Mouse (Mus musculus): Measurements from ENCODE around the gene Fam53b. TPM values are rescaled to one million over a fixed set of nuclear protein-coding genes. Genes with fewer than 3 reads are reported as not detected.
A peak's percentile ranks its signal among the peaks of the same experiment; 100 is the strongest.

Fam53b gene
- polyA plus RNA-seq, 1 experiment from 2014 or later: 15.5 TPM

DNA sequence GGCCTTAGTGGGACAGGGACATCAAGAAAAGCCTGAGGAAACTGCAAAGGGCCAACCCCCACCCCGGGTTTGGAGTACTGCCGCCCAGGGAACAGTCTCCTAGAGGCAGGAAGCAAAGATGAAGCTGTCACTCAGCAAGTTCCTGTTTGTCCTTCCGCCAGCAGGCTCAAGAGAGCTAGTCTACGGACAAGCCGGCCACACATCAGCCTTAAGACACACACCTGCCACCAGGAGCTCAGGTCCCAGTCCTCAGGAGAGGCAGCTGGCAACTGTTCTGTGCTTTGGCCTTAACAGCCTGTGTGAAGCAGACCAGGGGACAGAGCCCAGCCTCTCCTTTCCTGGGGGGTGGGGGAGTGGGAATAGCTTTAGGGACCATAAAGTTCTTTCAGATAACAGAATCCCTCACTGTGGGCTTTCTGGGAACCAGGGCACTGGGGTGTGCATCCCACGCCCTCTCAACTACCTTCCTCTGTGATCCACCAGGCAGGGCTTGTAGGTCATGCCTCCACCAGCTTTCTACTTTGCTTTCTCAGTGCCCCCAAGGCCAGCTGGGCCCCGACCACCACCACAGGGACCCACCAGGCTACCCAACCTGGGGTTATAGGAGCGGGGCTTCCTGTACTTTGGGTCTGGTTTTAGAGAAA lies 100.1 kb downstream of the Fam53b start:
- WGBS: 87% methylated on average over 8 of the region's 8 CpGs
- ATAC-seq (ENCODE audit: low FRiP score, low TSS enrichment) (no peak), DNase-seq (no peak)
- 0 out of 2 replicates have a peak, but pooled peaks cover 10% of the 10 kb centered on the region for H3K36me3 ChIP-seq (ENCODE audit: control insufficient read depth, insufficient read depth, low read length)
- no peak overlapping the region for H3K9ac ChIP-seq (replicated peaks; ENCODE audit: low read length)
- peaks cover 5% of the 10 kb centered on the region; the same call in 1 of the 2 replicates for H3K4me1 ChIP-seq (ENCODE audit: control insufficient read depth, insufficient read depth, low read length)
- H3K9me3 ChIP-seq (ENCODE audit: control insufficient read depth, low read length): no peaks in the 10 kb centered on the region
- no peak overlapping the region for H3K4me2 ChIP-seq (ENCODE audit: low read length)
- H3K4me3 ChIP-seq (replicated peaks; ENCODE audit: low read depth, low read length): no peak overlapping the region
- no peaks in the 10 kb centered on the region for H3K27me3 ChIP-seq (ENCODE audit: control insufficient read depth, insufficient read depth, low read length)
- peak overlapping the region; percentile 21 for H3K27ac ChIP-seq (replicated peaks; ENCODE audit: low read depth, low read length)

DNA sequence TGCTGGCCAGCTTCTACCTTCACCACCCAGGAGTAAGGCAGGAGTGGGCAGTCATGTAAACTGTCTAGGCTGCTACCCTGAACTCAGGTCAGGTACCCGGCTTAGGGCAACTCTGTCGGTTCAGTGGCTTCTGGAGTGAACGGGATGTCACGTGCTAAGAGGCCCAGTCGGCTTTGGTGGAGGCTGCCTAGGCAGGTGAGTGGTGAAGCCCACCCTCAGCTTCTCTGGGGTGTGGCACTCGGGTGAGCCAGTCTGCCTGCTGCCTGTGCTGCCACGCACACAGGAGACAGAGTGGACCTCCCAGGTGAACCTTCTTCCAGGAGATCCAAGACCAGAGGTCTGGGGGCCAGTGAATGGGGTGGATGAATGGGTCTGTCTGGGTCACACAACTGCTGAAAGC lies 100.7 kb downstream of the Fam53b start:
- WGBS: 87% methylated on average over 7 of the region's 7 CpGs
- Histone ChIP-seq H3K9me3 (ENCODE audit: control insufficient read depth, low read length) (no peaks in the 10 kb centered on the region), H3K4me3 (replicated peaks; ENCODE audit: low read depth, low read length) (no peak overlapping the region), H3K4me2 (ENCODE audit: low read length) (no peak overlapping the region), H3K4me1 (ENCODE audit: control insufficient read depth, insufficient read depth, low read length) (peaks cover 5% of the 10 kb centered on the region; the same call in 1 of the 2 replicates), H3K27ac (replicated peaks; ENCODE audit: low read depth, low read length) (no peak overlapping the region), H3K27me3 (ENCODE audit: control insufficient read depth, insufficient read depth, low read length) (no peaks in the 10 kb centered on the region), H3K36me3 (ENCODE audit: control insufficient read depth, insufficient read depth, low read length) (0 out of 2 replicates have a peak, but pooled peaks cover 10% of the 10 kb centered on the region), H3K9ac (replicated peaks; ENCODE audit: low read length) (no peak overlapping the region)
- DNase-seq (no peak), ATAC-seq (ENCODE audit: low FRiP score, low TSS enrichment) (no peak)

DNA sequence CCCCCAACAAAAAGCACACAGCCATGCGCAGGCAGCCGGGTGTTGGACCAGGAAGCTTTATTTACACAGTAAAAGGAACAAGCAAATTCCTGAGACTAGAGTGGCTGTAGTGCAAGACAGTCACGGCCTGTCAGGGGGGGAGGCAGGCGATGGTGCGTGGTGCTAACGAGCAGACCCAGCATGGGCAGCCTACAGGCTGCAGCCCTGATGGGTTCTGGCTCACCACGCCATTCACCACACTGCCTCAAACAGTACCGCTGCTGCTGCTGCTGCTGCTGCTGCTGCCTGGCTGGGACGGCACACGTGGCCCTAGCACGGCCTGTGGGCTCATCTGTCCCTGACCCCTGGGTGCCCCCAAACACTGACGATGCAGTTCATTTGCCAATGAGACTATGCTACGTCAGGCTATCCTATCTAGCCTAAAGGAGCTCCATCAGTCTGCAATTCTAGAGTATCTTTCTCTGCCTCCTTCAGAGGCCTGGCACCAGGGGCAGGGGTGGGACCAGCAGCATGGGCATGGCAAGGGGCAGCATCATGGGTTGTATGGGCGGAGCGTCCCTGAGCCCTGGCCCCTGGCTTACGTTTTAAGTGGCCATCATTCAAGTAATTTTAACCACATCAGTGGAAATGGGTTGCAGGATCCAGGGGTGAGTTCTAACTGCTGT lies 101.5 kb downstream of the Fam53b start:
- Histone ChIP-seq H3K36me3 (ENCODE audit: control insufficient read depth, insufficient read depth, low read length) (0 out of 2 replicates have a peak, but pooled peaks cover 10% of the 10 kb centered on the region), H3K4me2 (ENCODE audit: low read length) (no peak overlapping the region), H3K9ac (replicated peaks; ENCODE audit: low read length) (peak overlapping the region; percentile 26), H3K4me1 (ENCODE audit: control insufficient read depth, insufficient read depth, low read length) (peaks cover 5% of the 10 kb centered on the region; the same call in 1 of the 2 replicates), H3K27me3 (ENCODE audit: control insufficient read depth, insufficient read depth, low read length) (no peaks in the 10 kb centered on the region), H3K27ac (replicated peaks; ENCODE audit: low read depth, low read length) (0 out of 2 replicates have a peak overlapping the region, but pooled peaks have one; percentile 13), H3K4me3 (replicated peaks; ENCODE audit: low read depth, low read length) (no peak overlapping the region), H3K9me3 (ENCODE audit: control insufficient read depth, low read length) (no peaks in the 10 kb centered on the region)
- DNase-seq (peak; percentile 32), ATAC-seq (ENCODE audit: low FRiP score, low TSS enrichment) (no peak)
- 53% methylated on average over 16 of the region's 16 CpGs for WGBS

DNA sequence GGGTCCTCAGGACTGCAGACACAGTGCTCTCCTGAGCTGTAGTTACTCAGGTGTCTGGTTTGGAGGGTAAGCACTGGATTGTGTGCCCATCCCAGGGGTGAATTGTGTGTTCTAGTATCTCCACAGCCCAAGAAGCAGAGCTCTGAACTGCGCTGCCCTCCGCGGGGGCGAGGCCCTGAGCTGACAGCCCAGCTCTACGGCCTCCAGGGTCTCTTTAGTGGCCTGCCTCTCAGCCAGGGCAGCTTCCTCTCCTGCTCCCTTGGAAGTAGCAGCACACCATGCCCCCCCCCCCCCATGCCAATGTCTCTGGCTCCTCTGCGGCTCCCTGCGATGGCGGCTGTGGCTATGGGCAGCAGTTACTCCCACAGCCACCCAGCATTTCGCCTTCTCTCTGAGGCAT lies 102.1 kb downstream of the Fam53b start:
- Histone ChIP-seq H3K27ac (replicated peaks; ENCODE audit: low read depth, low read length) (0 out of 2 replicates have a peak overlapping the region, but pooled peaks have one; percentile 13), H3K27me3 (ENCODE audit: control insufficient read depth, insufficient read depth, low read length) (no peaks in the 10 kb centered on the region), H3K4me3 (replicated peaks; ENCODE audit: low read depth, low read length) (no peak overlapping the region), H3K4me2 (ENCODE audit: low read length) (no peak overlapping the region), H3K4me1 (ENCODE audit: control insufficient read depth, insufficient read depth, low read length) (peaks cover 5% of the 10 kb centered on the region; the same call in 1 of the 2 replicates), H3K9ac (replicated peaks; ENCODE audit: low read length) (no peak overlapping the region), H3K9me3 (ENCODE audit: control insufficient read depth, low read length) (no peaks in the 10 kb centered on the region), H3K36me3 (ENCODE audit: control insufficient read depth, insufficient read depth, low read length) (0 out of 2 replicates have a peak, but pooled peaks cover 10% of the 10 kb centered on the region)
- DNase-seq: no peak
- WGBS: 83% methylated on average over 9 of the region's 9 CpGs
- ATAC-seq (ENCODE audit: low FRiP score, low TSS enrichment): no peak

DNA sequence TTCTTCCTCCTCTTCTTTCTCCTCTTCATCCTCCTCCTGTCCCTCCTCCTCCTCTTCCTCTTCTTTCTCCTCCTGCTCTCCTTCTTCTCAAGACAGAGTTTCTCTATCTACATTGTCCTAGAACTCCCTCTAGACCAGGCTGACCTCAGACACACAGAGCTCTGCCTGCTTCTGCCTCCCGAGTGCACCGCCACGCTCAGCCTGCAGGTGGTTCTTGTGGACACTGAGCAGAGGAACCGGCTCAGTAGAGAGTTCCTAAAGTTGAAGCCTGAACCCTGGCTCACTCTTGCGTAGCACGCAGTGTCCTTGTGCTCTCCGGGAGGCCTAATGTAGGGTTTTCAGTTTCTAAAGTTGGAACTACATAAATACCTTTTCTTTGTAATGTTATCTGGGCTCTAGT lies 108.6 kb downstream of the Fam53b start:
- DNase-seq (no peak), ATAC-seq (ENCODE audit: low FRiP score, low TSS enrichment) (no peak)
- H3K36me3 ChIP-seq (ENCODE audit: control insufficient read depth, insufficient read depth, low read length): no peaks in the 10 kb centered on the region
- no peak overlapping the region for H3K27ac ChIP-seq (replicated peaks; ENCODE audit: low read depth, low read length)
- H3K4me1 ChIP-seq (ENCODE audit: control insufficient read depth, insufficient read depth, low read length): no peaks in the 10 kb centered on the region
- H3K9me3 ChIP-seq (ENCODE audit: control insufficient read depth, low read length): no peaks in the 10 kb centered on the region
- H3K9ac ChIP-seq (replicated peaks; ENCODE audit: low read length): no peak overlapping the region
- H3K27me3 ChIP-seq (ENCODE audit: control insufficient read depth, insufficient read depth, low read length): no peaks in the 10 kb centered on the region
- H3K4me3 ChIP-seq (replicated peaks; ENCODE audit: low read depth, low read length): no peak overlapping the region
- 93% methylated on average over 7 of the region's 7 CpGs for WGBS
- H3K4me2 ChIP-seq (ENCODE audit: low read length): no peak overlapping the region

DNA sequence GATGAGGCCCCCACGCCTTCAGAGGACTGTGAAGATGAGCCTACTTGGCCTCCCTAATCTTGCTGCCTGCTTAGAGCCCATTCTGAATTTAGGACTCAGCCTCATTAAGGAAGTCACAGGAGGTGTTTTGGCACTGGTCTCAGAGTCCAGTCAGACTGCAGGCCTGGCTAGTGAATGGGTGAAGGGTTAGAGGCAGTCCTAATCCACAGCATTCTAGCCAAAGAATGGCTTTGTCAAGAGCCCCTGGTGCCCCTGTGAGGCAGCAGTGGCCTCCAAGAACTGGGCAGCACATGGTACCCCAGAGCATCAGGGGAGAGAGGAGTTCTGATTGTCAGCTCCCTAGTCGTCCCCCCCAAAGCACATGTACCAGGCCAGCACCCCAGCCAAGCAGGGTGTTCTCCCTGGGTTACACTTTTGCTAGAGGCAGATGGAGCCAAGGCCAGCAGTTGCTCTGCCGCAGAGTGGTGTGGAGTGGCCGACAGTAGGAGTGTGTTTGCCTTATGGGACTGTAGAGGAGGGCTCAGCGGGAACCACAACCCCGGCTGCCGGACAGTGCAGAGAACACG lies 109.3 kb downstream of the Fam53b start:
- ATAC-seq (ENCODE audit: low FRiP score, low TSS enrichment) (no peak), DNase-seq (no peak)
- Histone ChIP-seq H3K27ac (replicated peaks; ENCODE audit: low read depth, low read length) (no peak overlapping the region), H3K9me3 (ENCODE audit: control insufficient read depth, low read length) (no peaks in the 10 kb centered on the region), H3K4me1 (ENCODE audit: control insufficient read depth, insufficient read depth, low read length) (no peaks in the 10 kb centered on the region), H3K27me3 (ENCODE audit: control insufficient read depth, insufficient read depth, low read length) (no peaks in the 10 kb centered on the region), H3K9ac (replicated peaks; ENCODE audit: low read length) (no peak overlapping the region), H3K4me3 (replicated peaks; ENCODE audit: low read depth, low read length) (no peak overlapping the region), H3K36me3 (ENCODE audit: control insufficient read depth, insufficient read depth, low read length) (no peaks in the 10 kb centered on the region), H3K4me2 (ENCODE audit: low read length) (no peak overlapping the region)
- WGBS: 88% methylated on average over 8 of the region's 8 CpGs

DNA sequence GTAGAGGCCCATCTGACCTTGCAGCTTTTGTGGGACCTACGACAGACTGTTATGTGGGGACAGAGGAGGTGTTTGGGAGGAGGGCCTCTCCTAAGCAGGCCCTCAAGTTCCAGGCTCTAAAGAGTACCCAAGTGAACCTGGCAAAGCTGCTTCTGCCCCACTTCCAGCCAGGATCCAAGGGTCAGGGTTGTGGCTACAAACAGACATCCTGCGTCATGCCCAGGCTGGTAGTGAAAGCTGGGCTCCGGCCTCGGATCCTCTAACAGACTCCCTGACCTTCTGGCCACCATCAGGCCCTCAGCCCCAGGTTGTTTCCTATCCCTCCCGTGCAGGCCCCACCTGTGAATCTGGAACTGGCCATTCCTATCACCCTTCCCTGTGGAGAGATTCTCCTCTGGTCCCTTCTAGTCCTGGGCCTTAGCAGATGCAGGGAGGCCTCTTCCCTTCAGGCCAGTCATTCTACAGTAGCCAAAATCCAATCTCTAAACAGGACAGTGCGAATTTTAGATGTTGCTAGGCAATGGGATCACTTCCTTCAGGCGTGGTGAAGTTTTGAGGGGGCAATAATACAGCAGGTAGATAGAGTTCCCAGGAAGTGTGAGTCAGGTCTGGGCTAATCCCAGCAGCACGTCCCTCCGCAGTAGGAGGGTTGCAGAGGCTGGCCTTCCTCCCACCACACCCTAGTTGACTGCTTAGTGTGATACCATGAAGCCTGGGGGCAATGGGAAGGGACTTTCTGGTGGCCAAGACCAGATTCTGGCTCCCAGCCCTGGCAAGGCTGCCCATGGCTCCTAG lies 110.0 kb downstream of the Fam53b start:
- WGBS: 87% methylated on average over 9 of the region's 9 CpGs

DNA sequence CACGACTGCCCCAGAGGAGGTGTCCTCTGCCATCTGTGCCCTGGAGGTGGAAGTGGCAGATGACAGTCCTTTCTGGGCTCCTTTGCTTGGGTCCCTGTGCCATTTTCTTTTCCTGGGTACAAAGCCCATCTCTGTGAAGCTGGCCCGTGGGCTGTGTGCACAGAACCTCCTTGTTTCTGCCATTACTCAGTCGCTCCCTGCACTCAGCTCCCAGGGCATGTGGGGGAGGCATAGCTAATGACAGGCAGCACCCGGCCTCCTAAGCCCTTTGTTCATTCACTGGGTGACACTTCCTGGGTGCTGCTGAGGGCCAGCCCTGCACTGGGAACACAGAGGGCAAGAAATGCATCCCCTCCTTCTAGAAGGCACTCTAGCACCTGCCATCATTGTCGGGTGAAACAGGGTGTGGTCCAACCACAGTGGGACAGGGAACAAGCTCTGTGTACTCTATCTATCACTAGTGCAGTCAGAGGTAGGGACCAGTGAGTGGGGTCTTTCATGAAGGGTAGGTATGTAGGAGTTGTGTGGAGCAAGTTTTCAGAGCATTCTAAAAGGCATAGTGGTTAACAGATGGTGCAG lies 111.1 kb downstream of the Fam53b start:
- Histone ChIP-seq H3K9me3 (ENCODE audit: control insufficient read depth, low read length) (no peaks in the 10 kb centered on the region), H3K9ac (replicated peaks; ENCODE audit: low read length) (no peak overlapping the region), H3K4me1 (ENCODE audit: control insufficient read depth, insufficient read depth, low read length) (no peaks in the 10 kb centered on the region), H3K4me2 (ENCODE audit: low read length) (no peak overlapping the region), H3K27me3 (ENCODE audit: control insufficient read depth, insufficient read depth, low read length) (no peaks in the 10 kb centered on the region), H3K4me3 (replicated peaks; ENCODE audit: low read depth, low read length) (no peak overlapping the region), H3K27ac (replicated peaks; ENCODE audit: low read depth, low read length) (no peak overlapping the region), H3K36me3 (ENCODE audit: control insufficient read depth, insufficient read depth, low read length) (no peaks in the 10 kb centered on the region)
- DNase-seq (no peak), ATAC-seq (ENCODE audit: low FRiP score, low TSS enrichment) (no peak)
- 83% methylated on average over 5 of the region's 5 CpGs for WGBS

More for the DNA sequence above, 110.0 kb downstream of the Fam53b start:
- no peaks in the 10 kb centered on the region for H3K27me3 ChIP-seq (ENCODE audit: control insufficient read depth, insufficient read depth, low read length)
- DNase-seq (no peak), ATAC-seq (ENCODE audit: low FRiP score, low TSS enrichment) (no peak)
- H3K9me3 ChIP-seq (ENCODE audit: control insufficient read depth, low read length): no peaks in the 10 kb centered on the region
- no peaks in the 10 kb centered on the region for H3K4me1 ChIP-seq (ENCODE audit: control insufficient read depth, insufficient read depth, low read length)
- no peak overlapping the region for H3K9ac ChIP-seq (replicated peaks; ENCODE audit: low read length)
- no peak overlapping the region for H3K4me2 ChIP-seq (ENCODE audit: low read length)
- no peak overlapping the region for H3K4me3 ChIP-seq (replicated peaks; ENCODE audit: low read depth, low read length)
- no peaks in the 10 kb centered on the region for H3K36me3 ChIP-seq (ENCODE audit: control insufficient read depth, insufficient read depth, low read length)
- H3K27ac ChIP-seq (replicated peaks; ENCODE audit: low read depth, low read length): no peak overlapping the region

All from midbrain, embryonic 14.5 days (tissue).